Mouse (Mus musculus): ENCODE data around the gene Pla2g3. TPM values are rescaled to one million over a fixed set of nuclear protein-coding genes. Genes with fewer than 3 reads are reported as not detected.
A peak's percentile ranks its signal among the peaks of the same experiment; 100 is the strongest.

Gene Pla2g3
- polyA plus RNA-seq, 1 experiment from 2014 or later: 0.46 TPM

- no peak for ATAC-seq (ENCODE audit: insufficient read depth)
- Histone ChIP-seq H3K4me1 (ENCODE audit: insufficient read depth) (no peaks in the 10 kb centered on the region), H3K9me3 (ENCODE audit: low read depth, low read length) (no peaks in the 10 kb centered on the region), H3K36me3 (ENCODE audit: insufficient read depth) (no peaks in the 10 kb centered on the region), H3K9ac (no peak overlapping the region), H3K27ac (ENCODE audit: low read depth) (no peak overlapping the region), H3K4me3 (ENCODE audit: low read depth, low read length) (no peak overlapping the region), H3K4me2 (no peak overlapping the region), H3K27me3 (ENCODE audit: insufficient read depth, low read length) (no peaks in the 10 kb centered on the region)
- DNase-seq: no peak
- TF ChIP-seq CTCF (IDR thresholded peaks at IDR 0.05; ENCODE audit: low read depth): no peak
- WGBS: 30% methylated on average over 11 of the region's 11 CpGs
Measured at GRCm38 (mm10) chr11:3471448-3471850, 16.6 kb upstream of the Pla2g3 start.

- no peak overlapping the region for H3K4me2 ChIP-seq
- H3K27me3 ChIP-seq (ENCODE audit: insufficient read depth, low read length): no peaks in the 10 kb centered on the region
- H3K36me3 ChIP-seq (ENCODE audit: insufficient read depth): no peaks in the 10 kb centered on the region
- WGBS: 33% methylated on average over 1 of the region's 1 CpGs
- no peak overlapping the region for H3K27ac ChIP-seq (ENCODE audit: low read depth)
- ATAC-seq (ENCODE audit: insufficient read depth) (peak; percentile 82; the same call in 1 of the 2 replicates), DNase-seq (peak; percentile 95)
- peak; percentile 90 for TF ChIP-seq CTCF (IDR thresholded peaks at IDR 0.05; ENCODE audit: low read depth)
- no peaks in the 10 kb centered on the region for H3K9me3 ChIP-seq (ENCODE audit: low read depth, low read length)
- no peak overlapping the region for H3K4me3 ChIP-seq (ENCODE audit: low read depth, low read length)
- H3K9ac ChIP-seq: no peak overlapping the region
- H3K4me1 ChIP-seq (ENCODE audit: insufficient read depth): no peaks in the 10 kb centered on the region
Measured at GRCm38 (mm10) chr11:3472484-3472883, 15.6 kb upstream of the Pla2g3 start.

GRCm38 (mm10) chr11:3474480-3475115 lies 13.5 kb upstream of the Pla2g3 start:
- Histone ChIP-seq H3K4me1 (ENCODE audit: insufficient read depth) (no peaks in the 10 kb centered on the region), H3K27me3 (ENCODE audit: insufficient read depth, low read length) (no peaks in the 10 kb centered on the region), H3K9me3 (ENCODE audit: low read depth, low read length) (no peaks in the 10 kb centered on the region), H3K9ac (no peak overlapping the region), H3K36me3 (ENCODE audit: insufficient read depth) (no peaks in the 10 kb centered on the region), H3K27ac (ENCODE audit: low read depth) (no peak overlapping the region), H3K4me2 (no peak overlapping the region), H3K4me3 (ENCODE audit: low read depth, low read length) (no peak overlapping the region)
- peak; percentile 65 for TF ChIP-seq CTCF (IDR thresholded peaks at IDR 0.05; ENCODE audit: low read depth)
- ATAC-seq (ENCODE audit: insufficient read depth): no peak
- 84% methylated on average over 7 of the region's 7 CpGs for WGBS
- DNase-seq: no peak

GRCm38 (mm10) chr11:3475489-3475888 lies 12.6 kb upstream of the Pla2g3 start:
- DNase-seq: no peak
- no peak overlapping the region for H3K4me3 ChIP-seq (ENCODE audit: low read depth, low read length)
- no peak for ATAC-seq (ENCODE audit: insufficient read depth)
- H3K27me3 ChIP-seq (ENCODE audit: insufficient read depth, low read length): no peaks in the 10 kb centered on the region
- no peak overlapping the region for H3K9ac ChIP-seq
- no peaks in the 10 kb centered on the region for H3K9me3 ChIP-seq (ENCODE audit: low read depth, low read length)
- no peaks in the 10 kb centered on the region for H3K4me1 ChIP-seq (ENCODE audit: insufficient read depth)
- no peak overlapping the region for H3K27ac ChIP-seq (ENCODE audit: low read depth)
- no peaks in the 10 kb centered on the region for H3K36me3 ChIP-seq (ENCODE audit: insufficient read depth)
- no peak for TF ChIP-seq CTCF (IDR thresholded peaks at IDR 0.05; ENCODE audit: low read depth)
- H3K4me2 ChIP-seq: no peak overlapping the region

GRCm38 (mm10) chr11:3483980-3484642 lies 4.0 kb upstream of the Pla2g3 start:
- H3K4me3 ChIP-seq (ENCODE audit: low read depth, low read length): no peak overlapping the region
- ATAC-seq (ENCODE audit: insufficient read depth) (peak; percentile 52; the same call in 1 of the 2 replicates), DNase-seq (peak; percentile 55)
- H3K36me3 ChIP-seq (ENCODE audit: insufficient read depth): no peaks in the 10 kb centered on the region
- H3K27me3 ChIP-seq (ENCODE audit: insufficient read depth, low read length): no peaks in the 10 kb centered on the region
- no peaks in the 10 kb centered on the region for H3K9me3 ChIP-seq (ENCODE audit: low read depth, low read length)
- H3K9ac ChIP-seq: no peak overlapping the region
- TF ChIP-seq CTCF (IDR thresholded peaks at IDR 0.05; ENCODE audit: low read depth): no peak
- no peak overlapping the region for H3K4me2 ChIP-seq
- 48% methylated on average over 11 of the region's 11 CpGs for WGBS
- no peak overlapping the region for H3K27ac ChIP-seq (ENCODE audit: low read depth)
- H3K4me1 ChIP-seq (ENCODE audit: insufficient read depth): no peaks in the 10 kb centered on the region

GRCm38 (mm10) chr11:3486349-3486748 lies 1.7 kb upstream of the Pla2g3 start:
- no peak for TF ChIP-seq CTCF (IDR thresholded peaks at IDR 0.05; ENCODE audit: low read depth)
- no peaks in the 10 kb centered on the region; the same call in 1 of the 2 replicates for H3K4me1 ChIP-seq (ENCODE audit: insufficient read depth)
- no peak for DNase-seq
- H3K36me3 ChIP-seq (ENCODE audit: insufficient read depth): no peaks in the 10 kb centered on the region
- no peak overlapping the region for H3K27ac ChIP-seq (ENCODE audit: low read depth)
- ATAC-seq (ENCODE audit: insufficient read depth): no peak
- no peak overlapping the region for H3K4me3 ChIP-seq (ENCODE audit: low read depth, low read length)
- no peaks in the 10 kb centered on the region for H3K27me3 ChIP-seq (ENCODE audit: insufficient read depth, low read length)
- H3K9ac ChIP-seq: no peak overlapping the region
- H3K4me2 ChIP-seq: no peak overlapping the region
- H3K9me3 ChIP-seq (ENCODE audit: low read depth, low read length): no peaks in the 10 kb centered on the region
- WGBS: 64% methylated on average over 7 of the region's 7 CpGs

GRCm38 (mm10) chr11:3489036-3489435 lies 952 bp downstream of the Pla2g3 start:
- no peak overlapping the region for H3K4me3 ChIP-seq (ENCODE audit: low read depth, low read length)
- no peaks in the 10 kb centered on the region for H3K9me3 ChIP-seq (ENCODE audit: low read depth, low read length)
- H3K9ac ChIP-seq: no peak overlapping the region
- no peaks in the 10 kb centered on the region; the same call in 1 of the 2 replicates for H3K4me1 ChIP-seq (ENCODE audit: insufficient read depth)
- WGBS: 43% methylated on average over 5 of the region's 5 CpGs
- no peak for DNase-seq
- H3K36me3 ChIP-seq (ENCODE audit: insufficient read depth): no peaks in the 10 kb centered on the region
- no peaks in the 10 kb centered on the region for H3K27me3 ChIP-seq (ENCODE audit: insufficient read depth, low read length)
- H3K4me2 ChIP-seq: no peak overlapping the region
- no peak for TF ChIP-seq CTCF (IDR thresholded peaks at IDR 0.05; ENCODE audit: low read depth)
- H3K27ac ChIP-seq (ENCODE audit: low read depth): no peak overlapping the region
- ATAC-seq (ENCODE audit: insufficient read depth): no peak

Measured in lung, embryonic 14.5 days (tissue).